Mouse (Mus musculus): Measurements from ENCODE around the gene Dis3l.

- TF ChIP-seq CTCF (IDR thresholded peaks at IDR 0.05; ENCODE audit: low read depth, low read length) (peak; percentile 44), POLR2A (IDR thresholded peaks at IDR 0.05; ENCODE audit: extremely low read depth, insufficient read depth, low read length) (no peak)
Observed at GRCm38 (mm10) chr9:64351191-64351590, 10.1 kb upstream of the Dis3l start.
